Mouse (Mus musculus) neural tube, embryonic 13.5 days (tissue): ENCODE measurements around the gene Cabin1. TPM values are rescaled to one million over a fixed set of nuclear protein-coding genes. Genes with fewer than 3 reads are reported as not detected.

Experiments
- ATAC-seq: fragments of 200-750 bp; cut with Nextera tagmentation; 2 replicates; pipeline ENCODE4 v1.8.0; 2017; ENCODE audit warnings: low read depth, mild to moderate bottlenecking, moderate TSS enrichment, moderate library complexity
- H3K27ac ChIP-seq: fragments of 300-500 bp; sonication (generic); replicated peaks from 2 replicates; pipeline ENCODE4 v1.5.1; 2015; ENCODE audit warnings: moderate library complexity, mild to moderate bottlenecking, inconsistent platforms
- H3K27me3 ChIP-seq: fragments of 300-500 bp; sonication (generic); 2 replicates; pipeline ENCODE4 v1.6.1; 2015; ENCODE audit warnings: mild to moderate bottlenecking, inconsistent platforms
- H3K36me3 ChIP-seq: fragments of 300-500 bp; sonication (generic); 2 replicates; pipeline ENCODE4 v1.6.1; 2015; ENCODE audit warnings: mild to moderate bottlenecking, inconsistent platforms
- H3K4me1 ChIP-seq: fragments of 300-500 bp; sonication (generic); replicated peaks from 2 replicates; pipeline ENCODE4 v1.6.1; 2015; ENCODE audit warnings: inconsistent platforms
- H3K4me2 ChIP-seq: fragments of 300-500 bp; sonication (generic); 2 replicates; pipeline ENCODE4 v1.6.1; 2015; ENCODE audit warnings: inconsistent platforms, mild to moderate bottlenecking, moderate library complexity
- H3K4me3 ChIP-seq: fragments of 300-500 bp; sonication (generic); 2 replicates; pipeline ENCODE4 v1.5.1; 2015; ENCODE audit warnings: mild to moderate bottlenecking, inconsistent platforms
- H3K9ac ChIP-seq: fragments of 300-500 bp; sonication (generic); 2 replicates; pipeline ENCODE4 v1.6.1; 2015; ENCODE audit warnings: moderate library complexity, mild to moderate bottlenecking, inconsistent platforms
- H3K9me3 ChIP-seq: fragments of 300-500 bp; sonication (generic); 2 replicates; pipeline ENCODE4 v1.6.1; 2016; ENCODE audit warnings: inconsistent platforms
- WGBS: fragments of 180-500 bp; shearing (Covaris S2); methylation state at CpG from one replicate; pipeline ENCODE4 v1.1.7; 2015; 5-methylcytosine and 5-hydroxymethylcytosine counted together
- polyA plus RNA-seq: library from polyadenylated mRNA; unstranded; fragments of >200 nt; fragmentation: Nextera tagmentation; extraction: Ambion mirVana; gene quantifications from 2 replicates; pipeline ENCODE4 v1.2.1, GENCODE M21; 2015

Cabin1 gene
- 31.7 and 31.9 TPM in 2 replicates for polyA plus RNA-seq

DNA sequence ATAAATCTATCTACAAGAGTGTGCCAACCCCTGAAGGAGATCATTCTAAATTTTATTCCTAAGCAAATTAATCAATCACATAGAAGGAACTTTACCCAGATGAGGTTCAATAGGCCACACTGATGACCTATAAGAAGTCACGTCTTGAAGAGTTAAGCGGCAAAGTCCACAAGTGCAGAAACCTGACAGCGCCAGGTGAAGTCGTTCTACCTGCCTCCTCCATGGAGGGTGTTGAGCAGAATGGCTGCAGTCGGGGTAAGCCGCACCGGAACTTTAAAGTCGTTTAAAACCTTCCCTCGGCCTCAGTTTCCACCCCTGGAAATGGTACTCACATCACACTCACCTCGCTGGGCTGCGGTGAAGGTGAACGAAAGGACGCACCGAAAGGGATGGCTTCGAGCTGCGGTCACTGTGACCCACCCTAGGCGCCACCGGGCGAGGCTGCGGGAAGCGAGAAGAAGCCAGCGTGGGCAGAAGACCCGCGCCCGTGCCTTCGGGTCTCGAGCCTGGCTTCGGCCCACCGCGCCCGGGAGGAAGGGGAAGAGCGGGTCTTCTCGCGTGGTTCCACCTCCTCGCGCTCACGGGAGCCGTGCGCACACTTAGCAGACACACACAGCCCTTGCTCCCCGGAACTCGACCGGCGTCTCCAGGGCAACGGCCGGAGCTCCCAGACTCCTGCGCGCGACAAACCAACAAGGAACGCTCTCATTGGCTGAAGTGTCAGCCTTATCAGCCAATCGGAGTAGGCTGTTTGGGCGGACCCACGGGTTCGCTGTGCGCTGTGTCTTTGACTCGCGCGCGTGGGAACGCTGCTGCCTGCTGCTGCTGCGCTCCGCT, at the start of gene Cabin1:
Gene Cabin1, minus strand, starts transcription at position 660 of the 837 bp plus-strand sequence.
- Histone ChIP-seq H3K4me3 (peak within 1 kb of the TSS; percentile 87), H3K36me3 (peaks cover 8% of the 10 kb centered on the region; the same call in 1 of the 2 replicates), H3K4me1 (peaks cover 22% of the 10 kb centered on the region), H3K9ac (peak within 1 kb of the TSS; percentile 87), H3K4me2 (peak within 1 kb of the TSS; percentile 88), H3K9me3 (no peaks in the 10 kb centered on the region), H3K27ac (peak within 1 kb of the TSS; percentile 82), H3K27me3 (no peaks in the 10 kb centered on the region)
- WGBS, result under 1% methylated on average over 61 of the region's 61 CpGs
- ATAC-seq, result peak; percentile 99

DNA sequence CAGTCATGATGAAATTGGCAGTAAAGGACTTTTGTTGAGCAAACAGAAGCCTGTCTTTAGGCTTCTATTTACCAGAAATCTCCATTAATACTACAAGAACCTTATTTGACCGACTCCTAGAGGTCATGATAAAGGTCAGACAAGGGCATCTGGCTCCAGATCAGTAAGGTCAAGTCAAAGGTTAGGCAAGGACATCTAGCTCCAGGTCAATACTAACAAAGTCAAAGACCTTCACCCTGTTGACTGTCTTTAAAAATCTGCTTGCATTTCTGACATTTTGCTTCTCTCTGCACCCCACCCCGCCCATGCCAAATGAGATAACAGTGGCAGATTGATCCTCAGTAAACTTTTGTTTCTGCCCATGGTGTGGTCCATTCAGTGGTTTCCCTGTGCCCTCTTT, 40.1 kb upstream of the Cabin1 start:
- no peak for ATAC-seq
- Histone ChIP-seq H3K27ac (no peak overlapping the region), H3K36me3 (no peaks in the 10 kb centered on the region), H3K4me2 (no peak overlapping the region), H3K4me3 (no peak overlapping the region), H3K4me1 (no peaks in the 10 kb centered on the region), H3K9ac (no peak overlapping the region), H3K9me3 (no peaks in the 10 kb centered on the region), H3K27me3 (no peaks in the 10 kb centered on the region)
- 72% methylated on average over 2 of the region's 2 CpGs for WGBS

DNA sequence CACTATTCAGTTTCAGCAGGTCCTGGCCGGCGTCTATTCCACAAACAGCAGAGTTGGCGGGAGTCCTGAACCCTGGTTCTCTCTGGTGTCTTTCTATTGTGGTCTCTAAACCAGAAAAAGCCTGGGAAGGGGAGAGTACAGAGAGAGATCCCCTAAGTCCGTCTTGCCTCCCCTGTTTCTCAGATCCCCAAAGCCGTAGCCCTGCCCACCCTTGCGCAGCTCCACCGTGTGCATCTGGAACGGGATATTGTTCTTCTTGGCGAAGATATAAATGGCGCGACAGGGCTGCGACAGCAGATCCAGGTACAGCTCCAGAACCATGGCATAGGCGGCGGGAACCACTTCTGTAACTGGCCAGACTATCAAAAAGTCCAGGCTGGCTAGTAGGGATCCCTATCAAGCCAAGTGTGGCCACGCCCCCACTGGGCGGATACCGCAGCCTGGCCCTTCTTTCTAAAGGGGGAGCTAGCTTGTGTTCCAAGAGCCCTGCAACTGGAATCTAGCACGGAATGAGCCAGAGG, 34.1 kb upstream of the Cabin1 start, which contains the start of gene Gstt1:
Gene Gstt1, minus strand, starts transcription at position 409 of the 521 bp plus-strand sequence.
- H3K4me1 ChIP-seq, result peaks cover 22% of the 10 kb centered on the region
- ATAC-seq, result peak; percentile 60; the same call in 1 of the 2 replicates
- peak within 1 kb of the TSS; percentile 56 for H3K9ac ChIP-seq
- H3K27me3 ChIP-seq, result peaks cover 22% of the 10 kb centered on the region
- H3K4me2 ChIP-seq, result peak within 1 kb of the TSS; percentile 71
- H3K4me3 ChIP-seq, result peak within 1 kb of the TSS; percentile 36
- WGBS, result 2% methylated on average over 18 of the region's 18 CpGs
- H3K9me3 ChIP-seq, result no peaks in the 10 kb centered on the region
- H3K27ac ChIP-seq, result no peak within 1 kb of the TSS
- H3K36me3 ChIP-seq, result no peaks in the 10 kb centered on the region

DNA sequence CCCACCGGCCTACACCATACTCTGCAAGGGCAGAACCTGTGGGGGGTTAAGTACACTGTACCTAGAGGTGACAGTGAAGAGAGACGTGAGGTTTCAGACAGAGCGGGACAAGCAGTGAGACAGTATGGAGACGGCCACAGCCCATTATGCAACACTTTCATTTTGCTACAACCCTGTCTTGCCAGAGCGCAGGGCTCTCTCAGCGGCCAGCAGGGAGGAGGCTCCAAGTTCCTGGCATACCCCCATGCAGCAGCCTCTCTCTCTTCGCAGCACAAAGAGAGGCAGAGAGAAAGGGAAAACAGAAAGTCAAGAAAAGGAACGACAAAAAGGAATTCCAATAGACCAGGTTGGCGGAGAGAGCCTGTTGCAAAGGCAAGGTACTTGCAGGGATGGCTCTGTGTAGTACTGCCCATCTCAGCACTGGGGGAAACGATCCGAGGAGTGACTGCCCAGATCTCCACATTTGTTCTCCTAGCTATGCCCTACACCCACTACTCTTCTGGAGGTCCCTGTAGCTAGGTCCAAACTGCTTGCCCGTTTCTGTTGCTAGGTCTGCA, 33.6 kb upstream of the Cabin1 start:
- peaks cover 22% of the 10 kb centered on the region for H3K27me3 ChIP-seq
- H3K9me3 ChIP-seq, result no peaks in the 10 kb centered on the region
- H3K9ac ChIP-seq, result peak overlapping the region; percentile 56
- H3K36me3 ChIP-seq, result no peaks in the 10 kb centered on the region
- H3K4me2 ChIP-seq, result peak overlapping the region; percentile 71
- peaks cover 22% of the 10 kb centered on the region for H3K4me1 ChIP-seq
- no peak overlapping the region for H3K27ac ChIP-seq
- H3K4me3 ChIP-seq, result peak overlapping the region; percentile 36
- peak; percentile 70; the same call in 1 of the 2 replicates for ATAC-seq
- WGBS, result 0% methylated on average over 12 of the region's 12 CpGs

DNA sequence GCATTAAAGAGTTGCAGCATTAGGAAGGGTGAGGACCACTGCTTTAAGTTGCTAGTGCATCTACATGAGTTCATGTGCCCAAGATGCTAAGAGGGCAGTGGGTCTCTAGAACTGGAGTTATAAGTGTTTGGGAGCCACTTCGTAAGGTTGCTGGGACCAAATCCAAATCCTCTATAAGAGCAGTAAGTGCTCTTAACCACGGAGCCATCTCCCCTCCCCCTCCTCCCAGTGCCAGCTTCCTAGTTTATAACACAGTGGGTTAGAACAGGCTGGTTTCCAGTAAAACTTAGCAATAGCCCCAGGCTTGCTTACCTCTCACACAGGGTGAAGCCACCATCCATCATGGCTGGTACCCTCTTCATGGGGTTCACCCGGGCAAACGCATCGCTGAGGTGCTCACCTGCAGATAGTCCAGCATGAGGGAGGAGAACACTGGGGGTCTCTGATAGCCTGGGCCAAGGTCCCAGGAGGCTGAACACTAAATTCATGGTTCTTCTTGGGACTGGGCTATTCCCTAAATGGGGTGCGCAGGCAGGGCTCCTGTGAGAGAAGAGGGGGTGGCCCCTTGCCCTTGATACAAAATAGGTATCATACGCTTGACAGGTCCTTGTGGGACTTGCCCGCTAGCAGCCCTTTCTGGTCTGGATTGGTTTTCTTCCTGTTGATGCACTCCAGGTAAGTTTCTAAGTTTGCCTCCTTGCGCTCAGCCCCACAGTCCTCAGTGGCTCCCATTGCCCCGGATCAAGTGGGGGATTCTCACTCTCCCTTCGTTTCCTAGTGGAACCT, 32.8 kb upstream of the Cabin1 start:
- peaks cover 22% of the 10 kb centered on the region for H3K27me3 ChIP-seq
- H3K36me3 ChIP-seq, result no peaks in the 10 kb centered on the region
- 0 out of 2 replicates have a peak, but pooled peaks have one; percentile 20 for ATAC-seq
- H3K4me2 ChIP-seq, result peak overlapping the region; percentile 71
- WGBS, result 48% methylated on average over 11 of the region's 11 CpGs
- peak overlapping the region; percentile 36 for H3K4me3 ChIP-seq
- H3K27ac ChIP-seq, result no peak overlapping the region
- peaks cover 22% of the 10 kb centered on the region for H3K4me1 ChIP-seq
- H3K9ac ChIP-seq, result peak overlapping the region; percentile 56
- no peaks in the 10 kb centered on the region for H3K9me3 ChIP-seq

DNA sequence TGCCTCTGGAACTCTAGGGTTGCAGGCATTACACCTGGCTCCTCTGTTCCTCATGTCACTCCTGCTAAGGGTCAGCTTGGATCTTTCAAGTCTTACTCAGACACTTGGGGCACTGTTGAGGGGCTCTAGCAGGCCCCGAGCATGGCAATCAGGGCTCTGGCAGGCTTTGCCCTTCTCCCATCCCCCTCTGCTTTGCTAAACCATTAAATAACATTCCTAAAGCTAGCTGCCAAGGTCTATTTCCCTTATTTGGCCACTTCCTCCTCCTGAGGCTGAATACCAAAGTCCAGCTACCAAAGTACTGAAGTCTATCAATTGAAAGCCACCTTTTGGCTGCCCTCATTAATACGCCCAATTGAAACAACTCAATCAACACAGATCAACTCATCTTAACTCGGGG, 30.7 kb upstream of the Cabin1 start:
- Histone ChIP-seq H3K9me3 (no peaks in the 10 kb centered on the region), H3K4me3 (no peak overlapping the region), H3K9ac (no peak overlapping the region), H3K36me3 (no peaks in the 10 kb centered on the region), H3K4me2 (no peak overlapping the region), H3K27ac (no peak overlapping the region), H3K27me3 (peaks cover 22% of the 10 kb centered on the region), H3K4me1 (peaks cover 22% of the 10 kb centered on the region)
- ATAC-seq, result no peak
- 42% methylated on average over 3 of the region's 3 CpGs for WGBS

DNA sequence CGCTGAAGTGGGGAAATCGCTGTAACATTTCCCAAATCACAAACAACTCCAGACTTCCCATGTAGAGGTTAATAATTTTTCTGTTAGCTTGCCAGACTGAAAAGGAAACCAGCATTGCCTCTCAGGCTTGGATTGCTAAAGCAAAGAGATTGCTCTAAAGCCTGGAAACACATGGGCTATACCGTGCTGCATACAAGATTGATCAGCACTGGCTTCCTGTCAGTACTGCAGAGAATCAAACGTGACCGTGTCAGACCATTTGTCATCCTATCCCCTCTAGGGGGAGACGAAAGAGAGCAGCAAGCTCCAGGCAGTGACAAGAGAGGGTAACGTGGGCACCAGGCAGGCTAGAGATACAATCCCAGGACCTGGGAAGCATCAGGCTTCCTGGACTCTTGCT, 26.6 kb upstream of the Cabin1 start:
- Histone ChIP-seq H3K4me2 (no peak overlapping the region), H3K27ac (no peak overlapping the region), H3K27me3 (0 out of 2 replicates have a peak, but pooled peaks cover 6% of the 10 kb centered on the region), H3K36me3 (no peaks in the 10 kb centered on the region), H3K9ac (0 out of 2 replicates have a peak overlapping the region, but pooled peaks have one; percentile 18), H3K4me3 (no peak overlapping the region), H3K9me3 (no peaks in the 10 kb centered on the region), H3K4me1 (0 out of 2 replicates have a peak, but pooled peaks cover 5% of the 10 kb centered on the region)
- WGBS, result 23% methylated on average over 7 of the region's 7 CpGs
- no peak for ATAC-seq

DNA sequence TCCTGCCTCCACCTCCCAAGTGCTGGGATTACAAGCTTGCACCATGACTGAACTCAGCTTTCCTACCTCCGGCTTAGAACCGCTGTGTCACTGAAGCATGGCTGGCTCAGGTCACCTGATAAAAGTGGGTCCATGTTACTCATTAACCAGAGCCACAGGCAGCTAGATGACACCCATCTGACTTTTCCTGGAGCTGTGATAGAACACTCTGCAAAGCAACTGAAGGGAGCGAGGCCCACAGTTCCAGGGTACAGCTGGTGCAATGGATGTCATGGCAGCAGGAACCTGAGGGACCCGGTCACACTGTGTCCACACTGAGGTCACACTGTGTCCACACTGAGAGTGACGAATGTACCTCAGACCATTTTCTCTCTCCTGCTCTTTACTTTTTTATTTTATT, 25.7 kb upstream of the Cabin1 start:
- ATAC-seq, result no peak
- Histone ChIP-seq H3K4me2 (no peak overlapping the region), H3K36me3 (no peaks in the 10 kb centered on the region), H3K4me3 (no peak overlapping the region), H3K27me3 (0 out of 2 replicates have a peak, but pooled peaks cover 6% of the 10 kb centered on the region), H3K9me3 (no peaks in the 10 kb centered on the region), H3K9ac (no peak overlapping the region), H3K27ac (no peak overlapping the region), H3K4me1 (0 out of 2 replicates have a peak, but pooled peaks cover 3% of the 10 kb centered on the region)
- 91% methylated on average over 5 of the region's 5 CpGs for WGBS

DNA sequence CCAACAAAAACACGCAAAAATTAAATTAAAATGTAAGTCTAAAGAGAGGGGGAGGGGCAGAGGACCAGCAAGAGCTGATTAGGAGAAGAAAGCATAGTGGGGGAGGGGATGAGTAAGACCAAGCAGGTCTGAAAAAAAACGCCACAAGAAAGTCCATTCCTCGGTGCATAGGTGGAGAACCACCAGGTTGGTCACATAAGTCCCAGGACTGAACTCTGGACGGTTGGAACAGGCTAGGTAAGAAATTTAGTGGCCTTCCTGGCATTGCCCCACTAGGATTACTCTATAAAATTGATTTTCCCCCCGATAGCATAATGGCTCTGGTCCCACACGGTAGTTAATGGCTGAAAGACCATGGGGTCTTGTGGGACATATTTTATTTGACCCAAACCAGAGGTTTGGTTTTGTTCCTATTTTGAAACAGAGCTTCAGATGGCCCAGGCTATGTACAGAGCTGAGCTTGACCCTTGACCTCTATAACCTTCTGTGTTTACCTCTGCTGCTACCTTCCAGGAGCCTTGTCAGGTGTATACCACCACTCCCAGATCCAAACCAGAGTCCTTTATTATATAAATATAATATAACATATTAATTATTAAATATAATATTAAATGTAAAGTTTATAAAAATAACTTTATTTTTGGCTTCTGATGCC, 25.1 kb upstream of the Cabin1 start:
- 74% methylated on average over 6 of the region's 6 CpGs for WGBS
- ATAC-seq, result no peak

DNA sequence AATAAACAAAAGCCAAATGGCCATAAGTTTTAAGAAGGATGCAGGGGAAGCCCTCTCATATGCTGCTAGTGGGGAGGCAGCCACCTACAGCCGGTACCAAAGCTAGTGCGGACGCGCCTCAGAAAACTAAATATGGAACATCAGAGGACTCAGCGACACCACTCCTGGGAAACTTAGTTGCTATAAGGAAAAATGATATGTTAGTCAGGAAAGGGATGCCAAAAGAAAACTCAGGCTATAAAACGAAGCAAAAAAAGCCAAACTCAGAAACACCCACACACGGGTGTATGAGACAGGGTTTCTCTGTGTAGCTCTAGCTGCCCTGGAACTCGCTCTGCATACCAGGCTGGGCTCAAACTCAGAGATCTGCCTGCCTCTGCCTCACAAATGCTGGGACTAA, 24.1 kb upstream of the Cabin1 start:
- 0 out of 2 replicates have a peak, but pooled peaks cover 6% of the 10 kb centered on the region for H3K27me3 ChIP-seq
- no peaks in the 10 kb centered on the region for H3K36me3 ChIP-seq
- H3K27ac ChIP-seq, result no peak overlapping the region
- H3K9ac ChIP-seq, result no peak overlapping the region
- 93% methylated on average over 8 of the region's 8 CpGs for WGBS
- no peak for ATAC-seq
- no peak overlapping the region for H3K4me2 ChIP-seq
- H3K4me1 ChIP-seq, result no peaks in the 10 kb centered on the region
- H3K9me3 ChIP-seq, result no peaks in the 10 kb centered on the region
- H3K4me3 ChIP-seq, result no peak overlapping the region

More for the DNA sequence above, 25.1 kb upstream of the Cabin1 start:
- 0 out of 2 replicates have a peak, but pooled peaks cover 6% of the 10 kb centered on the region for H3K27me3 ChIP-seq
- no peaks in the 10 kb centered on the region for H3K36me3 ChIP-seq
- no peak overlapping the region for H3K4me2 ChIP-seq
- H3K4me3 ChIP-seq, result no peak overlapping the region
- no peak overlapping the region for H3K27ac ChIP-seq
- H3K9me3 ChIP-seq, result no peaks in the 10 kb centered on the region
- no peak overlapping the region for H3K9ac ChIP-seq
- no peaks in the 10 kb centered on the region for H3K4me1 ChIP-seq

DNA sequence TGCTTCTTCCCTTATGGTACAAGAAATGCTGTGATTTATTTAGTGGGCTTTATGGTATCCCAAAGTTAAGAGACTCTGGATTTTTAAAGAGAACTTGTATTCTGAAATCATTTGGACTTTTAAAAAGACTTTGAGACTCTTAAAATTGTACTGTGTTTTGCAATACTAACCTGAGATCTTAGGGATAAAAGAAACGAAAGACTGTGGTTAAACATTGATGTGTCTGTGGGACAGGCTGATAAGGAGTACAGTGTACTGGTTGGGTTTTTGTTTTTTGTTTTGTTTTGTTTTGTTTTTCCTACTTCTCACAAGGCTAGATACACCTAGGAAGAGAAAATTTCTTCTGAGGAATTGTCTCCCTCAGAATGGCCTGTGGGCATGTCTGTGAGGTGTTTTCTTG, 21.3 kb upstream of the Cabin1 start:
- Histone ChIP-seq H3K9ac (no peak overlapping the region), H3K27ac (no peak overlapping the region), H3K36me3 (no peaks in the 10 kb centered on the region), H3K4me3 (no peak overlapping the region), H3K9me3 (no peaks in the 10 kb centered on the region), H3K27me3 (peaks cover 30% of the 10 kb centered on the region), H3K4me2 (no peak overlapping the region), H3K4me1 (peaks cover 8% of the 10 kb centered on the region)
- no peak for ATAC-seq
- WGBS, result 83% methylated on average over 1 of the region's 1 CpGs
